Mouse (Mus musculus) fibroblast of lung, adult 2 months (primary cell): ENCODE results near the gene Gm49320.

ENCODE experiments used
- DNase-seq: peaks from one replicate; pipeline ENCODE4 v3.0.0-alpha.2; 2011; ENCODE audit warnings: low read depth

Gm49320 gene

DNA sequence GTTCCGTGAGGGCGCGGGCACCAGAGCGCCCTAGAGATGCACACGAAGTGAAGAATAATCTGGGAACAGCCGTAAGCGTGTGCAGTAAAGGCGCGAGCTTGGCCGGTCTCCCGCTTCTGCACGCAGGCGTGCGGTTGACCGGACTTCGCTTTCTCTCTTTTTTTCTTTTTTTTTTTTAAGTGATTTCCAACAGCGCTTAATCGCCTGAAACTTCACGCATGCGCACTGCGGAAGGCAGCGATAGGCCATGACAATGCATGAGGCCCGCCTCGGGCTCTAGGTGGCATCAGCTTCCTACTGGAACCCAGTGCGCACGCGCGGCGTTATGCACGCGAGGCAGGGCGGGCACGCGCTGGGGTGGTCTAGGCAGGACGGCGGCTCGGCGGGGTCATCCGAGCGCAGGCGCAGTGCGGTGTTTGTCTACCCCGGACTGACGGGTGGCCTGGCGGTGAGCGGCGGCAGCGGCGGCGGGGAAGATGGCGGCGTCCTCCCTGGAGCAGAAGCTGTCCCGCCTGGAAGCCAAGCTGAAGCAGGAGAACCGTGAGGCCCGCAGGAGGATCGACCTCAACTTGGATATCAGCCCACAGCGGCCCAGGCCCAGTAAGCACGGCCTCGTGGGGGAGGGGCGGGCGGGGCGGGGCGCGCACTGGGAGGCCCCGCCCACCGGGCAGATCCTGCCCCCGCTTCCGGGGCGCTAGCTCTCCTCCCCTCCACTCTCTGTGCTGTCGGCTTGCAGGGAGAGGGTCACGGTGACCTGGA, at the start of gene Gm49320, which contains the start of gene Map2k7:
Gm49320 (plus strand) TSS at position 432 of the 759 bp plus-strand sequence.
Map2k7 (plus strand) TSS at position 307 of the 759 bp plus-strand sequence.
- DNase-seq: peak; percentile 99

GRCm38 (mm10) chr8:4189031-4189722, 49.5 kb upstream of the Gm49320 start:
- DNase-seq: no peak

- DNase-seq: no peak
Measured at GRCm38 (mm10) chr8:4192305-4192704, 46.4 kb upstream of the Gm49320 start.

DNA sequence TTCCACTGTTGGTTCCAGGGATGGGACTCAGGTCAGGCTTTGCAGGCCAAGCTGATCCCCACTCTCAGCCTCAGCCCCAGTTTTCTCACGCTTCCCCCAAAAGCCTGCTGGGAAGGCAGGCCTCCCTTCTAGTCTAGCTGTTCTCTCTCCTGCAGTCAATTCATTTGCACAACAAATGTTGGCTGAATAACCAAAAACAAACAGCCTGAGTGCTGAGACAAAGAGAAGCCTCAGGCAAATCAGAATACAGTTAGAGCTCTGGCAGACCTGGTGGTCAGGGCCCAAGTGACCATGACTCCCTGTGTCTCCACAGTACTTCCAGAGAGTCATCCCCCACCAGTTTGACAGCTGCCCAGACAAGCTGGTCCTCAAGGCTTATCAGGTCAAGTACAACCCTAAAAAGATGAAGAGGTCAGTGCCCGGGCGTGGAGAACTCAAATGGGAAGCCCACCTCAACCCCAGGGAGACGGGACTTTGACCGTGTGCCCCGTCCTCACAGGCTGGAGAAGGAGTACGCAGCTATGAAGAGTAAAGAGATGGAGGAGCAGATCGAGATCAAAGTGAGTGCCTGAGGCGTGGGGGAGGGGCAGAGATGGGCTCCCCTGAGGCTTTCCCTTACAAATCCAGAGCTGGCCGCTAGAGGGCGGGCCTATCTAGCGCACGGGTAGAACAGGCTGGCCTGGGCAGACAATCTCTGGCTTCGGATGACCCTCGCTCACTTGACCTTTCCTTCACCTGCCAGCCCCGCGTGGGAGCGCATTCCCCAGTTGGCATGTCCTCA, 45.7 kb upstream of the Gm49320 start:
- DNase-seq: no peak

- DNase-seq: no peak
Measured at GRCm38 (mm10) chr8:4193588-4193894, 45.1 kb upstream of the Gm49320 start.

GRCm38 (mm10) chr8:4201321-4201720, 37.3 kb upstream of the Gm49320 start:
- DNase-seq: no peak

- no peak for DNase-seq
Measured at GRCm38 (mm10) chr8:4205246-4206123, 33.2 kb upstream of the Gm49320 start.

- no peak for DNase-seq
Measured at GRCm38 (mm10) chr8:4206182-4207015, 32.3 kb upstream of the Gm49320 start.

GRCm38 (mm10) chr8:4207016-4207350, 31.7 kb upstream of the Gm49320 start:
- DNase-seq: no peak

GRCm38 (mm10) chr8:4211097-4211496, 27.6 kb upstream of the Gm49320 start:
- DNase-seq: no peak

- DNase-seq: no peak
Measured at GRCm38 (mm10) chr8:4212809-4213209, 25.9 kb upstream of the Gm49320 start.

DNA sequence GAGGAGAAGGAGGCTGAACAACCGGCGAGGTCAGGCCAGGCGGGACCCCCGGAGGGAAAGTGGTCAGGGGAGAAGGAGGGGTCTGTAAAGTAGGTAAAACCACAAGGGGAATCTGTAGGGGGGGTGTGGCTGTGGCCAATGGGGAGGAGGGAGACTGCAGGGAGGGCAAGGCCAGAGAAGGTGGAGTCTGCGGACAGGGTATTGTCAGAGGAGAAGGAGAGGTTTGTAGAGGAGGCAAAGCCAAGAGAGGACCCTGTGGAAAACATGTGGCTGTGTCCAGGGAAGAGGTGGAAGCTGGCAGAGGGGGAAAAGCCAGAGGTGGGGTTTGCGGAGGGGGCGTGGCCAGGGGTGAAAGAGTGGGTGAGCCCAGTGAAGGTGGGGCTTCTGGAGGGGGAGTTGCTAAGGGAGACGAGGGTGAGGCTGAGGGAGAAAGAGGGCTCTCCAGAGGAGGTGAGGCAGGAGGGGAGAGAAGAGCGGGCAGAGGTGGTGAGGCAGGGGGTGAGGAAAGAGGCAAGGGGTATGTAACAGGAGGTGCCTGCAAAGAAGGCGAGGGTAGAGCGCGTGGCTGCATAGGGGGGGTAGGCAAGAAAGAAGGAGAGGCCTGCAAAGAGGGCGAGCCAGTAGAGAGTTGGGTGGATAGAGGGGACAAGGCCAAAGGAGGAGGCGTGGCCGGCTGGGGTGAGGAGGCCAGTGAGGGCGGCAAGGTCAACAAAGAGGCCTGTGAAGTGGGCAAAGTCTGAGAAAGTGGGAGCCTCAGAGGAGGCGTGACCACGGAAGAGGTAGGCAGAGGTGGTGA, 25.3 kb upstream of the Gm49320 start:
- DNase-seq: no peak

DNA sequence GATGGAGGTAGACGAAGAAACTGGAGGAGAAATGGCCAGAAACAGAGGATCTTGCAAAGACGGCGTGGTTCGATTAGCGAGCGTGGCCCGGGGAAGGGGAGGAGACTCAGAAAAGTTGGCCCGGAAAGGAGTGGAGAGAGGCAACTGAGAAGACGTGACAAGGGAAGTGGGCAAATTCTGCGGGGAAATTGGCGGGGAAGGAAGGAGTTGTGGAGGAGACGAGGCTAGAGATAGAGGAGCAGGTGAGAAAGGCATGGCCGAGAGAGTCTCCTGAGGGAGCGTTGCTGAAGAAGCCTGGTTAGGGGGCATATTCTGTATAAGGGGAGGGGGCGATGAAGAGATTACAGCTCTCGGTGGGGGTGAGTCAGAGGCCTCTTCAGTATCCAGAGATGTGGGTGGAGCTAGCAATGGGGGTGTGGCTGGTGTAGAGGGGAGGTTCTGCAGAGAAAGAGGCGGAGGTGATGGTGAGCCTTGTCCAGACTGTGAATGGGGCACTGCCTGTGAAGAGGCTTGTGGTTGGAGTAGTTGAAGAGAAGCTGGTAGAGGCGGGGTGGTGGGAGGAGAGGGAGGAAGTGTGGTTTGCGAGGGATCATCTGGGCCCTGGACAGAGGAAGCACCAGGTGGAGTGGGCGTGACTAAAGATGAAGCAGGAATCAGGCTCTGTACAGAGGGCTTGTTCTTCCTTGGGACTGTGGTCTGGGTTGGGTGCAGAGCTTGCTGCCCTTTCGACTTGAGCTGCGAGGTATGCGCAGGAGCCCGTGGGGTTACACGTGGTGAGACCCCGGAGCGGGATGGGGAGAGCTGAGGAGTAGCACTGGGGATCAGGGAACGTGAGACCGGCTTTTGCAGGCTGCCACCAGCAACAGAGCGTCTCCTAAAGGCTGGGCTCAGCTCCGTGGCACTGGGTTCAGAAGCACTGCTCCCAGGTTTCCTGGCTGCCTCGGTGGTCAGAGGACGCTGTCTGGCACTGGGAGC, 24.4 kb upstream of the Gm49320 start:
- DNase-seq: no peak

DNA sequence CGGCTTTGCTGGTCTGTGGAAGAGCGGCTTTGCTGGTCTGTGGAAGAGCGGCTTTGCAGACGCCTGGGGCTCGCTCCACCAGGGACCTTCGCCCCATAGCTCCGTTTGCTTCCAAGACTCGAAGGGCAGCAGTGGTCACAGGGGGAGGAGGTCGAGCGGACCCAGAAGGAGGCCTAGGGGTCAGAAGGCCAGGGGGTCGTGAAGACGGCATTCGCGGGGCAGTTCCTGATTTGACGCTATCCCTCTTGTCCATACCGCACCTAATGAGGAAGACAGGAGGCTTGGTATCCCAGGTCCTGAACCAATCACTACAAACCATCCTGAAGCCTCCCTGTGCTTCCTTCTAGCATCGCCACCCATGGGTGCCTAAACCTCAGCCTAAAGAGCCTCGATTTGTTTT, 22.4 kb upstream of the Gm49320 start:
- no peak for DNase-seq

- no peak for DNase-seq
Measured at GRCm38 (mm10) chr8:4216791-4217621, 21.7 kb upstream of the Gm49320 start, which contains the start of gene Prr36. TSS of gene Prr36 (minus strand) at chr8:4217459.

GRCm38 (mm10) chr8:4219617-4220016, 19.0 kb upstream of the Gm49320 start:
- no peak for DNase-seq

DNA sequence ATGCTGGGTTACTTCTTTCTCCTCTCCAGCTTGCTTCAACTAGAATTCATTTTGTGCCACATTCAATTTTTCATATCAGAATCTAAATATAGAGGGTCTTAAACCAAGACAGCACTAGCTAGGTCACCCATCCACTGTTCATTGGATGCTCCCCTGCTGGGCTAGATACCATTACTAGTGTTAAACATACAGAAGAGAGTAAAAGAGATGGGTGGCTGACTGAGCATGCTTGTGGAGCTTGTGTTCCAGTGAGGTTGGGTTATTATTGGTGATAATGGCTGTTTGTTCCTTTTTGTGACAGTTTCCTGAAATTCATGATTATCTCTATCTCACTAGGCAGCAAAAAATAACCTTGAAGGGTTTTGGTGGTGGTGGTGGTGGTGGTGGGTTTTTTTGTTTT, 16.6 kb upstream of the Gm49320 start:
- DNase-seq: no peak

GRCm38 (mm10) chr8:4226323-4226722, 12.3 kb upstream of the Gm49320 start:
- DNase-seq: no peak
